Mouse (Mus musculus): Measurements from ENCODE around the gene Grap2. TPM values are rescaled to one million over a fixed set of nuclear protein-coding genes. Genes with fewer than 3 reads are reported as not detected.

The Grap2 gene
- total and polyA plus RNA-seq, 3 experiments, result 0.62 to 5.1 TPM; not detected in 1

DNA sequence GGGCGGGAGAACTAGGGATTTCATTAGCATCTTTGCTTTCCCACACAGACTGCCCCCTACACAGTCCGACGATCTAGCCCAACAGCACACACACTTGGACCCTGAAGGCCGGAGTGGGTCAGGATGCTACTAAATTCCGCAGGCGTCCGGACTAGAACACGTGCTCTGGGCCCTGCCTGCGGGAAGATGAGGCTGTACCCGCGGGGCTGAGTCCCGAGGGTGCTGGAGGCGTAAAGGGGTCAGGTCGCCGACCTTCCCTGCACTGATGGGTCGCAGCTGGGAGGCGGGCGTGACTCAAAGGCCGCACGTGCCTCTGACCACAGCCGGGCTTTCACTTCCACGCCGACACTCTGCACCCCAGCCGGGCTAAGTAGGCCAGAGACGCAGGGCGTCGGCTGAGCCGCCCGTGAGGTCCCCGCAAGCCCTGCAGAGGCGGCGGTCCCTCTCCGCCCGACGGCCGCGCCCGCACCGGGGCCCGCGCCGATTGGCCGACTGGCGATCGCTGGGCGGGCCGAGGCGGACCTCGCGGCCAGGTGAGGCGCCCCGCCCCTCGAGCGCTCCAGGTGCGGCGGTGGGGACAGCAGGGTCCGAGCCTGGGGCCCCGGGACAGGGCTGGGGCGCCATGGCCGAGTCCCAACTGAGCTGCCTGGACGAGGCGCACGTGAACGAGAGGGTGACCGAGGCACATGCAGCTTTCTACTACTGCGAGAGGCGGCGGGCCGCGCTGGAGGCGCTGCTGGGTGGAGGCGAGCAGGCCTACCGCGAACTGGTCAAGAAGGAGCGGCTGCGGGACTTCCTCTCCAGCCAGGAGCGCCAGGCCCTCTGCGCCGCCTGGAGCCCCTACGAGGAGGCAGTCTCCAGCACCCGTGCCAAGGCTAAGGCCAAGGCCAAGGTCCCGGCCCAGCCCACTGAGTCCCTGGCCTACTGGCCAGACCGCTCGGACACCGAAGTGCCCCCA is 99.2 kb downstream of the Grap2 start, which contains the start of gene Fam83f:
Gene Fam83f, plus strand, starts transcription at position 553 of the 958 bp plus-strand sequence.
- Histone ChIP-seq H3K4me1 (ENCODE audit: control insufficient read depth in 1 of 2, insufficient read depth in 2 of 2, low read length in 2 of 2) (0 out of 4 replicates have a peak, but pooled peaks cover 0 to 3% of the 10 kb centered on the region in 2 experiments), H3K27ac (ENCODE audit: control insufficient read depth, low read depth, low read length) (no peak within 1 kb of the TSS), H3K9me3 (replicated peaks; ENCODE audit: insufficient read depth, low read length) (no peaks in the 10 kb centered on the region), H3K4me3 (ENCODE audit: control insufficient read depth in 1 of 2, insufficient read depth in 1 of 2, low read depth in 2 of 2, low read length in 2 of 2) (no peak within 1 kb of the TSS), H3K36me3 (ENCODE audit: control insufficient read depth in 1 of 2, insufficient read depth in 2 of 2, low read length in 2 of 2) (no peaks in the 10 kb centered on the region), H3K9ac (ENCODE audit: control insufficient read depth, low read depth, low read length, poor library complexity, severe bottlenecking) (no peak within 1 kb of the TSS), H3K27me3 (ENCODE audit: control insufficient read depth in 1 of 2, insufficient read depth in 2 of 2, low read length in 2 of 2) (peaks cover 0 to 3% of the 10 kb centered on the region in 2 experiments; a peak in 2 of 4 replicates), H3K79me2 (ENCODE audit: control insufficient read depth, insufficient read depth, low read length, poor library complexity) (no peaks in the 10 kb centered on the region)
- DNase-seq (ENCODE audit: low read depth, low spot score), result no peak
- TF ChIP-seq MYC (IDR thresholded peaks at IDR 0.05; ENCODE audit: low read depth, low read length) (no peak), MYB (IDR thresholded peaks at IDR 0.05; ENCODE audit: low read depth, low read length) (no peak)

DNA sequence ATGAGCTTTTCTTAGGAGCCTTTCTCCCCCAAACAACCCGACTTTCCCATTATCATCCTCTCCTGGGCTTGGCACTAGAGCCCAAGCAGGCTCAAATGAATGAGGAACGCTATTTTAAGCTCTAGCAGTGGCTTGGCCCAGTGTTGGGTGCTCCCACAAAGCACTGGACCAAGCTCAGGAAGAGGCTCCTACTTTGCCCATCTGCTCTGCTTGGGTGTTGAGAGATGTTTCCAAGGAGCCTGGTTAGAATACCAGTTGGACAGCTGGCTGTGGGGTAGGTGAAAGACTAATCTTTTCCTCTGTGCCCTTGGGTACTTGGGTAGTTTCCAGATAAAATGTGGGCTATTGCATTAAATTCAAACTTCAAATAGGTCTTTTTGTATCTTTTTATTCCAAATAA is 100.4 kb downstream of the Grap2 start:
- Histone ChIP-seq H3K27ac (ENCODE audit: control insufficient read depth, low read depth, low read length) (no peak overlapping the region), H3K4me1 (ENCODE audit: control insufficient read depth in 1 of 2, insufficient read depth in 2 of 2, low read length in 2 of 2) (0 out of 4 replicates have a peak, but pooled peaks cover 0 to 3% of the 10 kb centered on the region in 2 experiments), H3K27me3 (ENCODE audit: control insufficient read depth in 1 of 2, insufficient read depth in 2 of 2, low read length in 2 of 2) (peaks cover 0 to 3% of the 10 kb centered on the region in 2 experiments; a peak in 2 of 4 replicates), H3K36me3 (ENCODE audit: control insufficient read depth in 1 of 2, insufficient read depth in 2 of 2, low read length in 2 of 2) (no peaks in the 10 kb centered on the region), H3K9ac (ENCODE audit: control insufficient read depth, low read depth, low read length, poor library complexity, severe bottlenecking) (no peak overlapping the region), H3K4me3 (ENCODE audit: control insufficient read depth in 1 of 2, insufficient read depth in 1 of 2, low read depth in 2 of 2, low read length in 2 of 2) (no peak overlapping the region), H3K79me2 (ENCODE audit: control insufficient read depth, insufficient read depth, low read length, poor library complexity) (no peaks in the 10 kb centered on the region), H3K9me3 (replicated peaks; ENCODE audit: insufficient read depth, low read length) (no peaks in the 10 kb centered on the region)
- no peak for DNase-seq (ENCODE audit: low read depth, low spot score)
- TF ChIP-seq MEF2A (IDR thresholded peaks at IDR 0.05; ENCODE audit: extremely low read depth, insufficient replicate concordance, low read depth, low read length, poor library complexity, severe bottlenecking) (no peak), BHLHE40 (IDR thresholded peaks at IDR 0.05; ENCODE audit: borderline replicate concordance, low read depth, low read length) (no peak)

DNA sequence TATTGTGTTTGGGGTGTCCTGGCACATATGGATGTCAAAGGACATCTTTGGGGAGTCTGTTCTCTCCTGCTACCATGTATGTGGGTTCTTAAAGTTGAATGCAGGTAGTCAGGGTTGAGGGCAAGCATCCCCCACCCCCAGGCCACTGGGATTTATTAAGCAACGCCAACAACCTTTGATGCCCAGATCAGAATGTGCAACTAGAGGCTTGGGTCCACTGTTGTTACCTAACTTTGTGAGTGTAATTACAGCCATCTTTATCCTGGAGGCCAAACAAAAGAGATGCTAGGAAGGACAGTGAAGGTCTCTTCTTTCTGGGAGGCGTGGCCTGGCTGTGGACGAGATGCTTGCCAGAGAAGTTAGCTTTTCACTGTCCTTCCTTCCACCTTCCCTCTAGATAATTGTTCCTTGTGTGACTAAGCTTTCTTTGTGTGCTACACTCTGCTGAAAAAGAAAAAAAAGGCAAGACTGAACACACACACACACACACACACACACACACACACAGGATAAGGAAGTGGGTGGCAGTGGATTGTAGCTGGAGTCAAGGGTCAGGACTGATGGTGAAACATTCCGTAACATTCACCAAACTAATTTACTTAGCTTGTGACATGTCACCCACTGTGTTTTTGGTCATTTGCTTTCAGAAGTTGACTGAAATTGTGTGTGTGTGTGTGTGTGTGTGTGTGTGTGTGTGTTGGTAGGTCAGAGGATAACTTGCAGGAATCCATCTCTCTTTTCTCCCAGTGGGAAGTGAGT is 101.1 kb downstream of the Grap2 start:
- no peak for DNase-seq (ENCODE audit: low read depth, low spot score)
- no peaks in the 10 kb centered on the region for H3K36me3 ChIP-seq (ENCODE audit: control insufficient read depth in 1 of 2, insufficient read depth in 2 of 2, low read length in 2 of 2)
- TF ChIP-seq TCF12 (IDR thresholded peaks at IDR 0.05; ENCODE audit: low read depth, low read length) (no peak), MYB (IDR thresholded peaks at IDR 0.05; ENCODE audit: low read depth, low read length) (no peak), ZNF384 (IDR thresholded peaks at IDR 0.05; ENCODE audit: low read depth, low read length) (no peak), POLR2AphosphoS5 (IDR thresholded peaks at IDR 0.05; ENCODE audit: borderline replicate concordance, low read depth, low read length) (no peak), EP300 (IDR thresholded peaks at IDR 0.05; ENCODE audit: low read depth in 1 of 2, low read length in 2 of 2) (no peak), TBP (IDR thresholded peaks at IDR 0.05; ENCODE audit: low read depth, low read length) (no peak), MYC (IDR thresholded peaks at IDR 0.05; ENCODE audit: low read depth, low read length) (no peak), MAX (IDR thresholded peaks at IDR 0.05; ENCODE audit: low read length) (no peak), CTCF (IDR thresholded peaks at IDR 0.05 in 2 of 3, conservative IDR thresholded peaks at IDR 0.05 in 1 of 3; ENCODE audit: control insufficient read depth in 1 of 3, insufficient read depth in 1 of 3, low read depth in 2 of 3, low read length in 3 of 3, poor library complexity in 1 of 3, severe bottlenecking in 1 of 3) (no peak), JUND (IDR thresholded peaks at IDR 0.05; ENCODE audit: low read depth, low read length) (no peak)
- no peak overlapping the region for H3K9ac ChIP-seq (ENCODE audit: control insufficient read depth, low read depth, low read length, poor library complexity, severe bottlenecking)
- H3K79me2 ChIP-seq (ENCODE audit: control insufficient read depth, insufficient read depth, low read length, poor library complexity), result no peaks in the 10 kb centered on the region
- H3K4me1 ChIP-seq (ENCODE audit: control insufficient read depth in 1 of 2, insufficient read depth in 2 of 2, low read length in 2 of 2), result no peaks in the 10 kb centered on the region
- no peak overlapping the region for H3K27ac ChIP-seq (ENCODE audit: control insufficient read depth, low read depth, low read length)
- H3K9me3 ChIP-seq (replicated peaks; ENCODE audit: insufficient read depth, low read length), result no peaks in the 10 kb centered on the region
- peaks cover 0 to 3% of the 10 kb centered on the region in 2 experiments; a peak in 2 of 4 replicates for H3K27me3 ChIP-seq (ENCODE audit: control insufficient read depth in 1 of 2, insufficient read depth in 2 of 2, low read length in 2 of 2)
- H3K4me3 ChIP-seq (ENCODE audit: control insufficient read depth in 1 of 2, insufficient read depth in 1 of 2, low read depth in 2 of 2, low read length in 2 of 2), result no peak overlapping the region

Measured in MEL (cell line).